Mouse (Mus musculus) spleen, adult 2 months (tissue): ENCODE results near the gene Tlk1. TPM values are rescaled to one million over a fixed set of nuclear protein-coding genes. Genes with fewer than 3 reads are reported as not detected.

Experiments
- DNase-seq, 2 experiments: peaks; one replicate each; pipeline versions ENCODE4 v3.0.0 to v3.0.0-alpha.2; 2012 to 2021; ENCODE audit warnings: low spot score in 2 of 2, low read depth in 1 of 2
- H3K27ac ChIP-seq: fragments of 200-500 bp; 2 replicates; pipeline ENCODE4 v1.5.1; 2012; ENCODE audit warnings: low read length, inconsistent platforms; ENCODE audit not compliant: insufficient read depth
- H3K27me3 ChIP-seq: fragments of 200-500 bp; 2 replicates; pipeline ENCODE4 v1.6.1; 2012; ENCODE audit warnings: mild to moderate bottlenecking, moderate library complexity, low read length, inconsistent platforms; ENCODE audit not compliant: control insufficient read depth, insufficient read depth
- H3K36me3 ChIP-seq: fragments of 200-500 bp; 2 replicates; pipeline ENCODE4 v1.6.1; 2012; ENCODE audit warnings: mild to moderate bottlenecking, low read length, inconsistent platforms; ENCODE audit not compliant: control insufficient read depth, insufficient read depth
- H3K4me1 ChIP-seq: fragments of 200-500 bp; 2 replicates; pipeline ENCODE4 v1.6.1; 2011; ENCODE audit warnings: inconsistent platforms; ENCODE audit not compliant: control insufficient read depth, insufficient read depth, insufficient read length
- H3K4me3 ChIP-seq: fragments of 200-500 bp; 2 replicates; pipeline ENCODE4 v1.5.1; 2011; ENCODE audit warnings: mild to moderate bottlenecking, inconsistent platforms; ENCODE audit not compliant: insufficient read depth, insufficient read length; ENCODE audit errors: extremely low read depth
- CTCF ChIP-seq: fragments of 200-500 bp; IDR thresholded peaks from 2 replicates; pipeline ENCODE4 v1.5.1; 2011; ENCODE audit warnings: mild to moderate bottlenecking, inconsistent platforms; ENCODE audit not compliant: insufficient read depth, insufficient read length, insufficient replicate concordance; ENCODE audit errors: extremely low read depth
- POLR2A ChIP-seq: fragments of 200-500 bp; IDR thresholded peaks from 2 replicates; pipeline ENCODE4 v1.6.1; 2011; ENCODE audit warnings: low read depth, low read length, inconsistent platforms
- WGBS: fragments of 180-500 bp; shearing (Covaris S2); methylation state at CpG from one replicate; pipeline ENCODE4 v1.1.7; 2018; 5-methylcytosine and 5-hydroxymethylcytosine counted together
- polyA plus RNA-seq: library from polyadenylated mRNA; depleted of rRNA; stranded (reverse); fragments of >200 nt; gene quantifications from 2 replicates; pipeline ENCODE4 v1.2.3, GENCODE M21; 2012; rRNA removed

Gene Tlk1
- polyA plus RNA-seq = 8.4 and 9.6 TPM in 2 replicates

GRCm38 (mm10) chr2:70825371-70826051, at the start of gene Tlk1:
Tlk1 (minus strand) TSS chr2:70825728.
- WGBS = 3% methylated on average over 86 of the region's 118 CpGs
- peak within 1 kb of the TSS; percentile 99 for H3K27ac ChIP-seq
- H3K27me3 ChIP-seq = peaks cover 2% of the 10 kb centered on the region; the same call in 1 of the 2 replicates
- DNase-seq = peak; percentile 73 to 76
- peaks cover 2% of the 10 kb centered on the region for H3K4me1 ChIP-seq
- peak within 1 kb of the TSS; percentile 85 for H3K4me3 ChIP-seq
- no peaks in the 10 kb centered on the region for H3K36me3 ChIP-seq
- TF ChIP-seq CTCF (no peak), POLR2A (peak; percentile 19; the same call in 1 of the 2 replicates)

- no peak overlapping the region for H3K4me3 ChIP-seq
- no peaks in the 10 kb centered on the region for H3K36me3 ChIP-seq
- no peak for DNase-seq
- 51% methylated on average over 4 of the region's 4 CpGs for WGBS
- peaks cover 10% of the 10 kb centered on the region; the same call in 1 of the 2 replicates for H3K4me1 ChIP-seq
- TF ChIP-seq POLR2A (no peak), CTCF (no peak)
- no peak overlapping the region for H3K27ac ChIP-seq
- H3K27me3 ChIP-seq = no peaks in the 10 kb centered on the region
These were observed 49.6 kb upstream of the Tlk1 start for GRCm38 (mm10) chr2:70875129-70875528.

GRCm38 (mm10) chr2:70873168-70873567, 47.6 kb upstream of the Tlk1 start:
- DNase-seq = no peak
- Histone ChIP-seq H3K36me3 (no peaks in the 10 kb centered on the region), H3K4me1 (peaks cover 10% of the 10 kb centered on the region; the same call in 1 of the 2 replicates), H3K27me3 (no peaks in the 10 kb centered on the region), H3K27ac (no peak overlapping the region), H3K4me3 (no peak overlapping the region)
- TF ChIP-seq CTCF (no peak), POLR2A (no peak)
- WGBS = 80% methylated on average over 5 of the region's 5 CpGs

- WGBS = 62% methylated on average over 8 of the region's 8 CpGs
- Histone ChIP-seq H3K4me3 (no peak overlapping the region), H3K27ac (no peak overlapping the region), H3K4me1 (peaks cover 5% of the 10 kb centered on the region; the same call in 1 of the 2 replicates), H3K36me3 (no peaks in the 10 kb centered on the region), H3K27me3 (no peaks in the 10 kb centered on the region)
- DNase-seq = no peak
- TF ChIP-seq CTCF (no peak), POLR2A (no peak)
These were observed 46.0 kb upstream of the Tlk1 start for GRCm38 (mm10) chr2:70871466-70872022.

- 11% methylated on average over 6 of the region's 6 CpGs for WGBS
- Histone ChIP-seq H3K36me3 (no peaks in the 10 kb centered on the region), H3K27me3 (no peaks in the 10 kb centered on the region), H3K27ac (no peak overlapping the region), H3K4me3 (no peak overlapping the region), H3K4me1 (peaks cover 5% of the 10 kb centered on the region; the same call in 1 of the 2 replicates)
- no peak for TF ChIP-seq CTCF
- no peak for TF ChIP-seq POLR2A
- DNase-seq = peak; percentile 30 to 44
These were observed 45.3 kb upstream of the Tlk1 start for GRCm38 (mm10) chr2:70870819-70871218.

GRCm38 (mm10) chr2:70869116-70869515, 43.6 kb upstream of the Tlk1 start:
- Histone ChIP-seq H3K27ac (no peak overlapping the region), H3K27me3 (no peaks in the 10 kb centered on the region), H3K4me3 (no peak overlapping the region), H3K4me1 (peaks cover 5% of the 10 kb centered on the region; the same call in 1 of the 2 replicates), H3K36me3 (no peaks in the 10 kb centered on the region)
- TF ChIP-seq POLR2A = no peak
- TF ChIP-seq CTCF = no peak
- WGBS = 91% methylated on average over 3 of the region's 3 CpGs
- DNase-seq = no peak

GRCm38 (mm10) chr2:70867231-70867630, 41.7 kb upstream of the Tlk1 start:
- peaks cover 5% of the 10 kb centered on the region; the same call in 1 of the 2 replicates for H3K4me1 ChIP-seq
- no peak overlapping the region for H3K4me3 ChIP-seq
- H3K27me3 ChIP-seq = no peaks in the 10 kb centered on the region
- no peak for DNase-seq
- WGBS = 85% methylated on average over 3 of the region's 3 CpGs
- H3K27ac ChIP-seq = no peak overlapping the region
- no peak for TF ChIP-seq POLR2A
- TF ChIP-seq CTCF = no peak
- no peaks in the 10 kb centered on the region for H3K36me3 ChIP-seq
